Mouse (Mus musculus): ENCODE data around the gene Ccdc88c.

Gene Ccdc88c

DNA sequence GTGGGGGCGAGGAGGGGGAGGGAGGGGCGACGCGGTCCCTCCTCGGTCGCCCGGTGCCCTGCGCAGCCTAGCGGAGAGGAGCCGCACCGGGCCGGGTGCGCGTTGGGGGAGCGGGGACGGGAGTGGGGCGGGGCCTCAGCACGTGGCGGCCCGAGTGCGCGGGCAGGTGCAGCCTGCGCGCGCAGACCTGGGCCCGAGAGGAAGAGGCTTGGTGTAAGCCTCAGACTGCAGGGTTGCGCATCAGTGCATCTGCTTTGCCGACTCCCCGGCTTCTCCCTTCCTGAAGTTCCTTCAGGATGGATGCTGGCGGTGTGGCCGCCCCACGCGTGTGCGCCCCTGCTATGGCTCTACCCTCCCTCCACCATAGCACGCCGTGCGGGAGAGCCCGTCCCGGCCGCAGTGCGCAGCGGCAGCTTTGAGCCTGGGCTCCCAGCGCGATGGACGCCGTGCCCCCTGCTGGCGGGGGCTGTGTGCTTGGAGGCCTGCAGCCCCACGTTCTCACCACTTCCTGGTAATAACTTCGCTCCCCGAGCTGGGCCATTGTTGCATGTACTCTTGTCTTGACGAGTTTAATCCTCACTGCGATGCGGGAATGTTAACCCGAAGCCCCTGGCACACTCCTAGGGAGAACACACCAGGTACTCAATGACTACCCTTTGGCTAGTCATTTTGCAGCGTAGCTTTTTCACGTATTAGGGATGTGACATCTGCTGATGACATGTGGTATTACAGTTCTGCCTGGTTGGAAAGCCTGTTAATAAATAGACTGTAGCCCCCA, at the start of gene Ccdc88c:
Gene Ccdc88c, minus strand, starts transcription at position 103 of the 778 bp plus-strand sequence.
- peak; percentile 67 for DNase-seq (ENCODE audit: low read depth, low spot score)

GRCm38 (mm10) chr12:101077955-101078354, 49.1 kb upstream of the Ccdc88c start:
- no peak for DNase-seq (ENCODE audit: low read depth, low spot score)

- no peak for DNase-seq (ENCODE audit: low read depth, low spot score)
Measured at GRCm38 (mm10) chr12:101075433-101075832, 46.6 kb upstream of the Ccdc88c start.

- DNase-seq (ENCODE audit: low read depth, low spot score) = no peak
Measured at GRCm38 (mm10) chr12:101074821-101075429, 46.1 kb upstream of the Ccdc88c start.

DNA sequence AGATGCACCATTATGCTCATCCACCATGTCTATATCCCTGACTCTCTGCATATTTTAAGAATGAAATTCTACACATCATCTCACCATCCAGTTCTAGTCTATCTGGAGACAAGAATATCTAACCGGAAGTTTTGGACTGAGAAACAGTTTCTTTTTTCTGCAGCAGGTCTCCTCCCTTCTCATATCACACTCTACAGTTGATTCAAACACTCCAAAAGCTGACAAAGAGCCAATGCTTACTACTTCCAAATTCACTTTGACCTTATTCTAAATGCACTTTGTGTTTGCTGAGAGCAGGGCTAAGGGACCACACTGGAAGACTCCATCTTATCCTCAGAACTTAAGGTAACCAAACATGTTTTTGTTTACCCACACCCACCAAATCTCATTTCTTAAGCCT, 41.0 kb upstream of the Ccdc88c start:
- DNase-seq (ENCODE audit: low read depth, low spot score) = no peak

DNA sequence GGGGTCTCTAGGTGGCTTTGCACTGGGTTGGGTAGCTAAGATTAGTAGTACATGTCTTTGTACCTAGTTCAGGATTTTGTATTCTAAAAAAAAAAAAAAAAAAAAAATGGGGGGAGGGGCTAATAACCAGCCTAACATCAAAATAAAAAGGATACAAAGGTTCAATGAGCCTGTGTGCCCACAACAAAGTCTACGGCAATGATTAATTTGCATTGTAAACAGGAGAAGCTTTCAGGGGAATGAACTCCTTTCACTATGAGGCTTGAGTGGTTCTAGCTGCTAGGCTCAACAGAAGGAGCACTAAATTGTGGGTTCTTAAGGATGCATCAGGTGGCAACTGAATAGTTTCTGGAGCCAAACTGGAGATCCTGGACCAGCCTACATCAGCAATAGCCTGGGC, 37.5 kb upstream of the Ccdc88c start:
- no peak for DNase-seq (ENCODE audit: low read depth, low spot score)

DNA sequence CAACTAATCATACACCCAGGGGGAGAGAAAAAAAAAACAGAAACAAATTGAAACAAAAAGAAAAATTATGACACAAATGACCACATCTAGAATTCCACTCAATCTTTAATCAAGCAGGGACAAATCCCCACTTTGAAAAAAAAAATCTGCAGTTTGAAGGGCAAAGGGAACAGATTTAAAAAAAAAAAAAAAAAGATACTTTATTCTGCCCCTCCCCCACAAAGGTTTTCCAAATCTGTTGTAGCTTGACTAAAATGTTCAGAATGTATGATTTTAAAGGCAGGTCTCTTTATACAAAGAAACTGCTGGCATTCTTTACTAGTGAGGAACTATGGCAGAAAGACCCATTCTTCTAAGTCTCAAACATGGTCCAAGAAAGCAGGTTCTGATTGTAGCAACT, 11.1 kb upstream of the Ccdc88c start:
- DNase-seq (ENCODE audit: low read depth, low spot score) = no peak

DNA sequence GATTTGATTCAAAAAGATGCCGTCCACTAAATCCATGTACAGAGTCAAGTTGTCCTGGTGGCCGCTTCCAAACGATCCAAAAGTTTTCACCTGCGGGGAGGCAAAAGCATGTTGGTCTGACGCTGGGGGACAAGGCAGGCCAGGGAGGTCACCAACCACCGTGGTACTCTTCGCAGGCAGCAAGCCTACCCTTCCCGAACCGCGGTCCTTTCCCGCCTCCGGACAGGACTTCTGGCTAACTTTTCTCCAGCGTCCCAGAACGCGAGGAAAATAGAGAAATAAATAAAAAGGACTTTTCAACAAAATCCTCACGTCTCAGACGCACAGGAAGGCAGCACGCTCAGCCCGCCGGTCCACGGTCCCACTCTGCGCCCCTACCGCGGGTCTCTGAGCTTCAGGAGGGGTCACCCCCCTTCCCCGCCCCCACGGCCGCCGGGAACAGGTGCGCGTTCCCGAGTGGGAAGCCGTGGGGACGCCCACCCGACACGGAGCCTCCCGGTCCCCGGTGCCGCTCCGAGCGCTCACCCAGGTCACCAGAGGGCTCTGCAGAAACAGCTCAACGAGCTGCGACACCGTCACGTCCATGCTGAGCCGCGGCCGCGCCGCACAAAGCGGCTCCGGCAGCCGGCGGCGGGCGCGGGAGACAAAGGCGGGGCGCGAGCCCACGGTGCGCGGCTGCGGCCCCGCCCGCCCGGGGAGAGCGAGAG, 456 bp downstream of the Ccdc88c start:
- no peak for DNase-seq (ENCODE audit: low read depth, low spot score)

DNA sequence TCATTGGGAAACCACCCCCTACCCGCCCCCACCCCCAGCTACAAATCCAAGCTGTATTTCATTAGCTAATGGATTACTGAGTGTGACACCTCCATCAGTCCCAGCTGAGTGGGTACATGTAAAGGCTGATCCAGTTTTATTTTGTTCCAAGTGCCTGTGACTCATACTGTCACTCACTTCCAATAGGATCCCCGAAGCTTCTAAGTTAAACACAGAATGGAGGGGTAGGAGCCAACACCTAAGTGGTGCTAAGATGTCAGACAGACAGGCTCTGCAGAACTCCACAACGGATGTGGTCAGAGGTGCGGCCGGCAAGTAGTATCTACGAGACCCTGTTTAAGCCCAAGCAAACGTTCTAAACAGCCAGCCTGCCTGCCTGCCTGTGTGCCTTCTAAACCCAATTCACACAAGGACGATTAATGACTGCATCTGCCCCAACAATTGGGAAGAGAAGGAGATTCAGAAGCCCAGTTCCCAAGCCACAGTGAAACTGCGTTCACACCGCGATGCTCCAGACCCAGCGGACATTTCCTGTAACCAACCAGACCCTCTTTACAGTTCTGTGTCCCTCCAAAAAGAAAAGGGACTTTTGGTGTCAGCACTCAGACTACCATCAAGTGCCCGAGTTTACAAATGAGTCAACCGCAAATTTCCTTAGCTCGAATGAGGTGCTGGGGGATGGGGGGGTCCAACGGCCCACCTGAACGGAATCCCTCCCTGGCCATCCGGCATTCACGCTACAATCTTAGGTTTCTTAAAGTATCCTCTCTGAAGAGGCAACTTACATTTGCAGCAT, 1.2 kb downstream of the Ccdc88c start:
- DNase-seq (ENCODE audit: low read depth, low spot score) = peak; percentile 66

DNA sequence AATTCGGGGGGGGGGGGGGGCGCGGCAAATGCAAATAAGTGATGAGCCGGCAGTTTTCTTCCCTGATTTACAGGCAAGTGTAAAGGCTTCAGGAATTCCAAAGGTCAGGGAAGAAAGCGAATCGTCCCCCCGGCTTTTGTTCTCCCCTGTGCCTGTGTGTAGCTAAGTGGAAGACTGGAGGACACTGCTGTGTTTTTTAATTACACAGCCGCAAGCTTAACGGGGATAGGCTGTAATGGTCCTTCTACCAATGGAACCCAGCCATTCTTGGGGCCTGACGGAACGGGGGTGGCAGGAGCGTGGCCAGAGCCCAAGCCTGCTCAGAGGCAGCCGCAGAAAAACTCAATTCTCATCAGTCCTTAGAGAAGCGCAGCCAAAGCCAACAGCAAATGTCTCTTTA, 1.9 kb downstream of the Ccdc88c start:
- no peak for DNase-seq (ENCODE audit: low read depth, low spot score)

DNA sequence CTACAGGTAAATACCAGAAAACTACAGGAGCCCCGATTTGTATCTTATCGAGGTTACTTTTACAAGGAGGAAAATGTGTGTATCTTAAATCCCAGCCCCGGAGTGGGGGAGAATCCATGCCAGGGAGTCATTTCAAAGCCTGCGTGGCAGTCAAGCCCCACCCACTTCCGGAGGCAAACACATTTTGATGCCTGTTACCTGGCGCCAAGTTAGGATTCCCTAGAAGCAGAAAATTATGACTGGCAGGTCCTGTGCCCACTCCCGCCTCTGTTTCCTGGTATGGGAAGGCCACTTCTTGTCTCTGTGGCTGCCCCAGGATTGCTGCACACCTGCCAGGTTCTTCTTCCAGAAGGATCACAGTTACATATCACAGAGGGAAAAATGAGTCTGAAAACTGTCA, 2.3 kb downstream of the Ccdc88c start:
- DNase-seq (ENCODE audit: low read depth, low spot score) = no peak

GRCm38 (mm10) chr12:101026025-101026424, 2.8 kb downstream of the Ccdc88c start:
- no peak for DNase-seq (ENCODE audit: low read depth, low spot score)

- no peak for DNase-seq (ENCODE audit: low read depth, low spot score)
Measured at GRCm38 (mm10) chr12:101025379-101025778, 3.5 kb downstream of the Ccdc88c start.

- no peak for DNase-seq (ENCODE audit: low read depth, low spot score)
Measured at GRCm38 (mm10) chr12:101024824-101025223, 4.0 kb downstream of the Ccdc88c start.

- no peak for DNase-seq (ENCODE audit: low read depth, low spot score)
Measured at GRCm38 (mm10) chr12:101023143-101023542, 5.7 kb downstream of the Ccdc88c start.

DNA sequence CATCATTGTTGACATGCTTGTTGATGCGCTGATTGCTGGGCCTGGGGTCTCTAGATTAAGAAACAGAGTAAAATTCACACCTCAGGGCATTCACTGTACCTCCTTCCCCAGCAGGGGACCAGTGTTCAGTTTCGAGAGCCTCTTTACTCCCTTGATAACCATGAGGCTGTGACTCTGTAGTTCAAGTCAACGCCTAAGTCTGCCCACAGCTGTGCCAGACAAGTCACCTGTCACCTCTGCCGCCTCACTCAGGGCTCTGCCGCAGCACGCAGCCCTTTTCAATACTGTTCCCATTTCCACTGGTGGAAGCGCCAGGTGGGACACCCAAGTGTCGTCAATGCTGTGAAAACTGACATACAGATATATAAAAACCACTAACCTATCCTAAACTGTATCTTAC, 6.5 kb downstream of the Ccdc88c start:
- DNase-seq (ENCODE audit: low read depth, low spot score) = no peak

- DNase-seq (ENCODE audit: low read depth, low spot score) = no peak
Measured at GRCm38 (mm10) chr12:101021484-101022226, 7.2 kb downstream of the Ccdc88c start.

DNA sequence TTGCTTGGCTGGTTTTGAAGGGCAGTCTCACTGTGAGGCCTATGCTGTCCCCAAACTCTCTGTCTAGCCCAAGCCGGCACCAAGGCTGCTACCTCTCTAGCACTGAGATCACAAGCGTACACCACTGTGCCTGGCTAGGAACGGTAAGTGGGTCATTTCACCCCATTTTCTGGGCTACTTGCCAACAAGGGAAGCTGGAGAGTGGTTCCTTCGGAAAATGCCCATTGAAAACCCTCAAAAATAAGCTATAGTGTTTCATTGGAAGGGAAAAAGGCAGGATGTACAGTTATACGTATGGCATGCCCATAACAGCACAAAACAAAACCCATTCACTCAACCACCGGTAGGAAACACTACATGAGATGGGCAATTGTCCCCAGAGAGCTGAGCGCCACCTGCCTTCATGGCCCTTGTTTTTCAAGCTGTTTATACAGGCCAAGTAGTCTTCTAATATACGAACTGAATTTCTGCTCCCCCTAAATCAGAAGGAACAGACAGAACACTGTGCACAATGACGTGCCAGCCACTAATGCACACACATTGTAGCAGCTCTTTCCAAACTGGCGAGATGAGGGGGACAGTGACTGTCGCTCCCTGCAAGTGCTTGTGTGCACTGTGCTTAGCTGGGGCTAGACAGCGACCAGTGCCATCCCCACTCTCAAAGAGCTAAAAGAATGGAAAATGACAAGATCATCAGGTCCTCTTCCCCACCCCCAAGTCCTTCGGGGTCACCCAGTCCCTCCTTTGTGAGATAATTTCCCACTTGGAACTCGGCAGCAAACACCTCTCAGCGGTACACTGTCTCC, 8.4 kb downstream of the Ccdc88c start:
- DNase-seq (ENCODE audit: low read depth, low spot score) = no peak

GRCm38 (mm10) chr12:101019443-101019842, 9.4 kb downstream of the Ccdc88c start:
- DNase-seq (ENCODE audit: low read depth, low spot score) = no peak

GRCm38 (mm10) chr12:101019031-101019430, 9.8 kb downstream of the Ccdc88c start:
- DNase-seq (ENCODE audit: low read depth, low spot score) = no peak
